Mouse (Mus musculus) olfactory bulb, adult 2 months (tissue): Measurements from ENCODE around the gene Lsm14a. TPM values are rescaled to one million over a fixed set of nuclear protein-coding genes. Genes with fewer than 3 reads are reported as not detected.

Source experiments
- H3K27ac ChIP-seq: fragments of 200-500 bp; 2 replicates; pipeline ENCODE4 v1.5.1; 2012; ENCODE audit warnings: low read depth, low read length; ENCODE audit not compliant: insufficient read depth
- H3K4me1 ChIP-seq: fragments of 200-500 bp; 2 replicates; pipeline ENCODE4 v1.6.1; 2012; ENCODE audit warnings: low read length; ENCODE audit not compliant: control insufficient read depth, insufficient read depth
- H3K4me3 ChIP-seq: fragments of 200-500 bp; 2 replicates; pipeline ENCODE4 v1.5.1; 2012; ENCODE audit warnings: mild to moderate bottlenecking, low read depth, low read length, moderate library complexity; ENCODE audit not compliant: insufficient read depth
- CTCF ChIP-seq: fragments of 200-500 bp; IDR thresholded peaks from 2 replicates; pipeline ENCODE4 v1.5.1; 2012; ENCODE audit warnings: low read depth, mild to moderate bottlenecking, low read length, moderate library complexity; ENCODE audit not compliant: insufficient read depth
- POLR2A ChIP-seq: fragments of 200-500 bp; IDR thresholded peaks from 2 replicates; pipeline ENCODE4 v1.6.1; 2012; ENCODE audit warnings: mild to moderate bottlenecking, low read depth, low read length, moderate library complexity; ENCODE audit not compliant: insufficient read depth
- WGBS: fragments of 180-500 bp; shearing (Covaris S2); methylation state at CpG from one replicate; pipeline ENCODE4 v1.1.7; 2018; 5-methylcytosine and 5-hydroxymethylcytosine counted together
- polyA plus RNA-seq: library from polyadenylated mRNA; stranded (reverse); fragments of >200 nt; gene quantifications from 2 replicates; pipeline ENCODE4 v1.2.4, GENCODE M21; 2012; ENCODE audit warnings: low replicate concordance; ENCODE audit not compliant: missing spikeins, insufficient read depth, insufficient read length

Gene Lsm14a
- 429 TPM in 1 of 2 replicates, not detected in the other for polyA plus RNA-seq

DNA sequence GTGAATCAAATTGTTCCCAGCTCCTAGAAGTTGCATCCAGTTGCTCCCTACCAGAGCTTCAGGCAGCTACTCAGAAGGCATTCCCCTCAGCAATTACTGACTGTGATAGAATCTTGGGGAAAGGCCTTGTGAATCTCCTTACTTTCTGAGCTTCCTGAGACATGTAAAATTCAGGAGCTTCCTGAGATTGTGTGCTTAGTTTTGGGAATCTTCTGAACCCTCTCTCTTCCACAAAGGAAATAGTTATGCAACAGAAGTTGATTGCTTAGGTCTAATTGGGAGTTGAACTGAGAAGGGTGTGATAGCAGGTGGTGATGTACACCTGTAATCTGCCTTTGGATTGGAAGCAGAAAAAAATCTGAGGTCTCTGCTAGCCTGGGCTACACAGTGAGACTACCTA is at the start of gene Lsm14a:
Gene Lsm14a (minus strand): TSS at position 101 of the 400 bp plus-strand sequence.
- no peak within 1 kb of the TSS for H3K27ac ChIP-seq
- TF ChIP-seq POLR2A (no peak), CTCF (no peak)
- H3K4me1 ChIP-seq: peaks cover 3% of the 10 kb centered on the region; the same call in 1 of the 2 replicates
- H3K4me3 ChIP-seq: no peak within 1 kb of the TSS

DNA sequence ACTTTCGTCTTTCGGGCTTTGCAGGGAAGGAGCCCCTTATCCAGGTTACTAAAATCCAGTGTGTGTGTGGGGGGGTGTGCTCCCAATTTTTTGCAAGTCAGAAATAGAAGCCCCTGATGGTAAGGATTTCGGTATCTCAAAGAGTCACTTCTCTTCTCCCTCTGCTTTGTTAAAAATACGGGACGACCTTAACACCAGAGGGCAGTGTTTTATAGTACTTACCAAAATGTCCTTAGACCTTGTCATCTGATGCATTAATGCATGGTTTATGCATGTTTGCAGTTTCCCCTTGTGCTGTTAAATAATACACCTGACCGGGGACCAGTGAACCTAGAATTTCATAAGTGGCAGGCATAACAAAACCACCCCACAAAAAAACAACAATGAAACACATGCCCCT is 45.8 kb upstream of the Lsm14a start:
- WGBS: 32% methylated on average over 6 of the region's 6 CpGs
- Histone ChIP-seq H3K4me3 (no peak overlapping the region), H3K27ac (no peak overlapping the region), H3K4me1 (no peaks in the 10 kb centered on the region)
- TF ChIP-seq POLR2A (no peak), CTCF (no peak)

DNA sequence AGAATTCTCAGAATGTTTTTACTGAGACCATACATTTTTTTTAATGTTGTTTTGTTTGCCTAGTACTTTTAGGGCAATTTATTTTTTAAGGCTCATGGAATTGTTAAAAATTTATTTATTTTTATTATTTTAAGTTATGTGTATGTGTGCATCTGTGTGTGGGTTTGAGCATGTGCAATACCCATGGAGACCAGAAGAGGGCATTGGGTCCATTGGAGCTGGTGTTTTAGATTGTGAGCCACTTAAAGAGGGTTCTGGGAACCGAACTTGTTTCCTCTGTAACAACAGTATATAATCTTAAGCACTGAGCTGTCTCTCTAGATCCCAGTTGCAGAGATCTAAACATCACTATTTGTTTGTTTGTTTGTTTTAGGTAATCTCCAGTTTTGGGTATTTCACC is 40.5 kb upstream of the Lsm14a start:
- no peaks in the 10 kb centered on the region for H3K4me1 ChIP-seq
- TF ChIP-seq POLR2A: no peak
- TF ChIP-seq CTCF: no peak
- H3K4me3 ChIP-seq: no peak overlapping the region
- 76% methylated on average over 1 of the region's 1 CpGs for WGBS
- no peak overlapping the region for H3K27ac ChIP-seq

DNA sequence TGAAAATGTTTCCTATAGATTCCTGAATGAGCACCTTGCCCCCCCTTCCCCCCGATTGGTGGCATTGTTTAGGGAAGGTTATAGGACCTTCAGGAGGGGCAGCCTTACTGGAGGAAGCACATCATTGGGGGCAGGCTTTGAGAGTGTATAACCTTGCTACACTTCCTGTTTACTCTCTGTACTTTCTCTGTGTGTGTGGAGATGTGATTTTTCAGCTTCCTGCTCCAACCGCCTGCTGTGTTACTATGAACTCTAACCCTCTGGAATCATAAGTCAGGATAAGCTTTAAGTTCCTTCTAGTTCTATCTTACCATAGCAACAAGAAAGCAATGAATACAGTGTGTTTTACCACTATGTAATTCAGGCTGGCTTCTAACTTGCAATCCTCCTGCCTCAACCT is 28.1 kb upstream of the Lsm14a start:
- Histone ChIP-seq H3K27ac (no peak overlapping the region), H3K4me1 (no peaks in the 10 kb centered on the region), H3K4me3 (no peak overlapping the region)
- TF ChIP-seq POLR2A (no peak), CTCF (no peak)
- 91% methylated on average over 2 of the region's 2 CpGs for WGBS

DNA sequence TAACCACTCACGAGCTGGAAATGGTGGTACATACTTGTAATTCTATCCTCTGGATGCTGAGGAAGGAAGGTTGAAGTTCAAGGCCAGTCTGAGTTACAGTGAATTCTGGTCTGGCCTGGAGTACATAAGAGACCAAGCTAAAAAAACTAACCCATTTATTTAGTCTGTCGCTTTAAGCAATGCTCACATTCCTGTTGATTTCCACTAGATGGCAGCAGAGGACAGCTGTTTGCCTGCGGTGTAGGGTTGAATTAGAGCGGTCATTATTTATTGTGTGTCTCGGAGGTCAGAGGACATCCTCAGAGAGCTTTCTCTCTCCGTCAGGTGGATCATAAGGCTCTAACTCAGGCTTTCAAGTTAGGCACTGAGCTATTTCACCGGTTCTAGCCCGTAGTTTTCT is 14.4 kb upstream of the Lsm14a start:
- H3K4me3 ChIP-seq: no peak overlapping the region
- TF ChIP-seq CTCF (no peak), POLR2A (no peak)
- 12% methylated on average over 8 of the region's 8 CpGs for WGBS
- H3K27ac ChIP-seq: no peak overlapping the region
- no peaks in the 10 kb centered on the region for H3K4me1 ChIP-seq

DNA sequence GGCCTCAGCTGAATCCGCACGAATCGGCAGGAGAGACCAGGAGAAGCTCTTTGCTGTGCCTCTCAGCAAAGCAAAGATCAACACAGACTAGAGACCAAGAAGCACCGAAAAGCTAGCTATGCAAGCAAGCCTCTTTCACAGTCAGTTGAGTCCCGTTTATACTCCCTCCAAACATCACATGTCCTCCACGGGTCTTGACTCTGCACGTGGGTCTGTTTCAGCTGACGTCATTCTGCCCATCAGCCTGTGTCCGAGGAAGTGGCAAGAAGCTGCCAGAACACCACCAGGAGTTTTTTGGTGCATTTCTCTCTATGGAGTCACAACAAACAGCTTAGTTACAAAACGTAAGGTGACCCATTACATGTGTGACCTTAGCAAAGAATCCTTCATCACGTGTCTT is 10.8 kb upstream of the Lsm14a start:
- TF ChIP-seq POLR2A (no peak), CTCF (no peak)
- Histone ChIP-seq H3K4me3 (no peak overlapping the region), H3K27ac (no peak overlapping the region), H3K4me1 (no peaks in the 10 kb centered on the region)
- 75% methylated on average over 11 of the region's 11 CpGs for WGBS

DNA sequence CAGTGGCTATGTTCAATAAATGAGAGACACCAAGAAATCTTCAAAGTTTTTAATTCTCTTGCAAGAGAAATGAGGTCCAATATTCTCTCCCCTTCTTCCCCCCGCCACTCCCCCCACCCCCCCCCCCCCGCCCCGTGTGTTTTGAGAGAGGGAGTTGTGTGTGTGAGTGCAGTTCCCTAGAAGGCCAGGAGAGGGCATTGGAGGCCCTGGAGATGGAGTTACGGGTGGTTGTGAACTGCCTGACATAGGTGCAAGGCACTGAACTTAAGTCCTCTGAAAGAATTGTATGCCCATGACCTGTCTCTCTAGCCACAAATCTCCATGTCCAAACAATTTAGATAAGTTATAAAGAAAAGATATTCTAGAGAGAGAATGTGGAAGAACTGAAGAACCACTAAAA is 7.0 kb upstream of the Lsm14a start:
- Histone ChIP-seq H3K4me1 (no peaks in the 10 kb centered on the region), H3K27ac (no peak overlapping the region), H3K4me3 (no peak overlapping the region)
- 28% methylated on average over 4 of the region's 4 CpGs for WGBS
- TF ChIP-seq POLR2A (no peak), CTCF (no peak)

DNA sequence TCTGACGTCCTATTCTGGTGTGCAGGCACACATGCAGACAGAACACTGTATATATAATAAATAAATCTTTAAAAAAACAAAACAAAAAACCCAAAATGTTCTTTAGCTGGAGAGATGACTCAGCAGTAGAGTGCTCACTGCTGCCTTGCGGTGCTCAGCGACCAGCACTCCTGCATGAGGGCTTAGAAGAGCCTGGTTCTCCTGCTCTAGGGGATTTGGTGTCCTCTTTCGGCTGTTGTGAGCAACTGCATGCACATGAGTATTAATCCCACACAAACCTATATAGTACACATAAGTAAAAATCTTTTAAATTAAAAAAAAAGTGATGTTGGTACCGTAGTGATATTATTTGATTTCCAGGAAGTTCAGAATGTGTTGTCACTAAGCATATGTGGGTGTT is 5.7 kb upstream of the Lsm14a start:
- 59% methylated on average over 5 of the region's 5 CpGs for WGBS
- no peak overlapping the region for H3K4me3 ChIP-seq
- H3K27ac ChIP-seq: no peak overlapping the region
- TF ChIP-seq POLR2A: no peak
- no peak for TF ChIP-seq CTCF
- H3K4me1 ChIP-seq: no peaks in the 10 kb centered on the region

DNA sequence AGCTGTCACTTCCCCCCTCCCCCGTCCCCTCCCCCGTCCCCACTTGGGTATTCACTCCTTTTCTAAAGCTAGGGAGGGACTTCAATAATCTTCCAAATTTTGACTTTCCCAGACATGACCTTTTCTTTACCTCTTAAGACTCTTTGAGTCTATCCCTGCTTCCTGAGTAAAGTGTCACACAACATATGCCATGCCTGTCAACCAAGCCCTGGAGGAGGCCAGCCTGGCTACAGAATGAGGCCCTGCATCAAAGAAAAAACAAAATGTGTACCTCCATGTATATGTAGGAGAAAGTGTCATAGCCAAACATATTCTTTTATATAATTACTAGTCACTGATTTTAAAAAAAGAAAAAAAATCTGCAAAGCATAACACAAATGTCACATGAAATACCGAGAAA is 3.7 kb upstream of the Lsm14a start:
- H3K4me1 ChIP-seq: no peaks in the 10 kb centered on the region
- no peak for TF ChIP-seq CTCF
- no peak overlapping the region for H3K4me3 ChIP-seq
- no peak overlapping the region for H3K27ac ChIP-seq
- WGBS: 88% methylated on average over 3 of the region's 3 CpGs

DNA sequence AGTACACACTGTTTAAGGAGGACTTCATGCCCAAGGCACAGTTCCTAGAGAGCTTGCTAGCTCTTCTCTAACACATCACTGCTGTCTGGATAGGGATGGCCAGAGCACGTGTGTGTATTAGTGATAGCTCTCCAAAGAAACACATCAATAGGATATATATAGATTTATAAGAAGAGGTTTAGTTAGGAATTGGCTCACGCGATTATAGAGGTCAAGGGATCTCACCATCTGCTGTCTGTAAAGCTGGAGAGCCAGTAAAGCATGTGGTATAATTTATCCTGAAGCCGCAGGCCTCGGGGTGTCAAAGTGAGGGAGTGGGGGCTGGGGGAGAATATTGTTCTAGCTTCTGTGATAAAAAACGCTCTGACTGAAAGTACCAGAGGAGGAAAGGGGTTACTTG is 2.6 kb upstream of the Lsm14a start:
- Histone ChIP-seq H3K4me1 (peaks cover 3% of the 10 kb centered on the region; the same call in 1 of the 2 replicates), H3K4me3 (no peak overlapping the region), H3K27ac (no peak overlapping the region)
- WGBS: 87% methylated on average over 6 of the region's 6 CpGs
- TF ChIP-seq POLR2A: no peak
- TF ChIP-seq CTCF: no peak
